Mouse (Mus musculus) neural tube, embryonic 13.5 days (tissue): Measurements from ENCODE around the gene Ank3. TPM values are rescaled to one million over a fixed set of nuclear protein-coding genes. Genes with fewer than 3 reads are reported as not detected.

ENCODE experiments used
- ATAC-seq: fragments of 200-750 bp; cut with Nextera tagmentation; 2 replicates; pipeline ENCODE4 v1.8.0; 2017; ENCODE audit warnings: low read depth, mild to moderate bottlenecking, moderate TSS enrichment, moderate library complexity
- H3K27ac ChIP-seq: fragments of 300-500 bp; sonication (generic); replicated peaks from 2 replicates; pipeline ENCODE4 v1.5.1; 2015; ENCODE audit warnings: moderate library complexity, mild to moderate bottlenecking, inconsistent platforms
- H3K27me3 ChIP-seq: fragments of 300-500 bp; sonication (generic); 2 replicates; pipeline ENCODE4 v1.6.1; 2015; ENCODE audit warnings: mild to moderate bottlenecking, inconsistent platforms
- H3K36me3 ChIP-seq: fragments of 300-500 bp; sonication (generic); 2 replicates; pipeline ENCODE4 v1.6.1; 2015; ENCODE audit warnings: mild to moderate bottlenecking, inconsistent platforms
- H3K4me1 ChIP-seq: fragments of 300-500 bp; sonication (generic); replicated peaks from 2 replicates; pipeline ENCODE4 v1.6.1; 2015; ENCODE audit warnings: inconsistent platforms
- H3K4me2 ChIP-seq: fragments of 300-500 bp; sonication (generic); 2 replicates; pipeline ENCODE4 v1.6.1; 2015; ENCODE audit warnings: inconsistent platforms, mild to moderate bottlenecking, moderate library complexity
- H3K4me3 ChIP-seq: fragments of 300-500 bp; sonication (generic); 2 replicates; pipeline ENCODE4 v1.5.1; 2015; ENCODE audit warnings: mild to moderate bottlenecking, inconsistent platforms
- H3K9ac ChIP-seq: fragments of 300-500 bp; sonication (generic); 2 replicates; pipeline ENCODE4 v1.6.1; 2015; ENCODE audit warnings: moderate library complexity, mild to moderate bottlenecking, inconsistent platforms
- H3K9me3 ChIP-seq: fragments of 300-500 bp; sonication (generic); 2 replicates; pipeline ENCODE4 v1.6.1; 2016; ENCODE audit warnings: inconsistent platforms
- WGBS: fragments of 180-500 bp; shearing (Covaris S2); methylation state at CpG from one replicate; pipeline ENCODE4 v1.1.7; 2015; 5-methylcytosine and 5-hydroxymethylcytosine counted together
- polyA plus RNA-seq: library from polyadenylated mRNA; unstranded; fragments of >200 nt; fragmentation: Nextera tagmentation; extraction: Ambion mirVana; gene quantifications from 2 replicates; pipeline ENCODE4 v1.2.1, GENCODE M21; 2015

Gene Ank3
- polyA plus RNA-seq, 1 experiment from 2014 or later = 104 TPM

GRCm38 (mm10) chr10:69640617-69641016, 242.0 kb downstream of the Ank3 start:
- no peak overlapping the region for H3K4me2 ChIP-seq
- no peaks in the 10 kb centered on the region for H3K36me3 ChIP-seq
- no peaks in the 10 kb centered on the region for H3K9me3 ChIP-seq
- no peak overlapping the region for H3K9ac ChIP-seq
- no peak for ATAC-seq
- WGBS = 68% methylated on average over 4 of the region's 4 CpGs
- no peak overlapping the region for H3K27ac ChIP-seq
- H3K4me1 ChIP-seq = peaks cover 50% of the 10 kb centered on the region
- H3K27me3 ChIP-seq = no peaks in the 10 kb centered on the region
- H3K4me3 ChIP-seq = no peak overlapping the region

GRCm38 (mm10) chr10:69643481-69643880, 244.9 kb downstream of the Ank3 start:
- no peak overlapping the region for H3K4me2 ChIP-seq
- peaks cover 27% of the 10 kb centered on the region for H3K4me1 ChIP-seq
- H3K27ac ChIP-seq = peak overlapping the region; percentile 24; the same call in 1 of the 2 replicates
- 67% methylated on average over 3 of the region's 3 CpGs for WGBS
- H3K9me3 ChIP-seq = no peaks in the 10 kb centered on the region
- H3K27me3 ChIP-seq = no peaks in the 10 kb centered on the region
- no peaks in the 10 kb centered on the region for H3K36me3 ChIP-seq
- no peak overlapping the region for H3K4me3 ChIP-seq
- ATAC-seq = no peak
- H3K9ac ChIP-seq = no peak overlapping the region

DNA sequence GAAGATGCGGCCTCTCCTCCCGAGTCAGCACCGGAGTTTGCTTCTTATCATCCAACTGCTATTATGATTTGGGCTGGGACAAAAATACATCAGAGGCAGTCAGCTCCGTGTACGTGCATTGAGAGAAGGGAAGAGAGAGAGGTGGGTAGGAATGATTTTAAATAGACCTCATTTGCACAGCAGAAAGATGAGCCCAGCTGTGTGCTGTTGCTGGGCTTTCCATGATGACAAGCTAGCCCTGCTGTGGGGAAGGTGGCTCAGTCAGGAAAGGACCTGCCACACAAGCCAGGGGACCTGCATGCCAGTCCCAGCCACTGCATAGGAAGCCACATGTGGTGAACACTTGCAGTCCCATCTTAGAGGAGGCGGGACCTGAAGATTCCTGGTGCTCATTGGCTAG, 245.4 kb downstream of the Ank3 start:
- Histone ChIP-seq H3K27ac (0 out of 2 replicates have a peak overlapping the region, but pooled peaks have one; percentile 24), H3K27me3 (no peaks in the 10 kb centered on the region), H3K36me3 (no peaks in the 10 kb centered on the region), H3K9ac (no peak overlapping the region), H3K9me3 (no peaks in the 10 kb centered on the region), H3K4me1 (peaks cover 26% of the 10 kb centered on the region), H3K4me2 (no peak overlapping the region), H3K4me3 (no peak overlapping the region)
- no peak for ATAC-seq
- 81% methylated on average over 6 of the region's 6 CpGs for WGBS

- 88% methylated on average over 5 of the region's 5 CpGs for WGBS
Observed at GRCm38 (mm10) chr10:69645311-69645802, 246.8 kb downstream of the Ank3 start.

DNA sequence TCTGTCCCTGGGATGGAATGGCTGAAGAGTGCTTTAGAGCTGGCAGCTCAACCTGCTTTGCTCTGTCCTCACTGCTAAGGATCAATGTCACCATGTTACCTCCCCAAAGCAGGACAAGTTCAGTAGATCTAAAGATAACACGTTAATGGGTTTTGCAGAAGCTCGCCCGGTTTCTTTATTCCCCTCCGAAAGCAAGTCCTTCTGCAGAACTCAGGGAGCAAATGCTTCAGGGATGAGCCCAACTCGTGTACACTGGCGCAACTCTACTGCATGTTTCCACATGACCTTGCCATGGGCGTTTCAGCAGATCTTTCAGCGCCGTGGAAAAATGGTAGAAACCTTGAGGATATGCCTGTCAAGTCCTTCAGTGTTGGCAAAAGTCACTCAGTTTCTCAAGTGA, 247.4 kb downstream of the Ank3 start:
- H3K36me3 ChIP-seq = no peaks in the 10 kb centered on the region
- no peak overlapping the region for H3K4me3 ChIP-seq
- no peak overlapping the region for H3K9ac ChIP-seq
- H3K4me1 ChIP-seq = peaks cover 39% of the 10 kb centered on the region
- no peak for ATAC-seq
- H3K27ac ChIP-seq = no peak overlapping the region
- H3K27me3 ChIP-seq = no peaks in the 10 kb centered on the region
- H3K4me2 ChIP-seq = no peak overlapping the region
- no peaks in the 10 kb centered on the region for H3K9me3 ChIP-seq
- WGBS = 94% methylated on average over 9 of the region's 9 CpGs

More at GRCm38 (mm10) chr10:69645311-69645802, 246.8 kb downstream of the Ank3 start:
- H3K4me1 ChIP-seq = peaks cover 37% of the 10 kb centered on the region
- no peak overlapping the region for H3K4me3 ChIP-seq
- no peak overlapping the region for H3K9ac ChIP-seq
- H3K9me3 ChIP-seq = no peaks in the 10 kb centered on the region
- H3K4me2 ChIP-seq = no peak overlapping the region
- H3K27ac ChIP-seq = no peak overlapping the region
- no peaks in the 10 kb centered on the region for H3K36me3 ChIP-seq
- H3K27me3 ChIP-seq = no peaks in the 10 kb centered on the region
- ATAC-seq = no peak

DNA sequence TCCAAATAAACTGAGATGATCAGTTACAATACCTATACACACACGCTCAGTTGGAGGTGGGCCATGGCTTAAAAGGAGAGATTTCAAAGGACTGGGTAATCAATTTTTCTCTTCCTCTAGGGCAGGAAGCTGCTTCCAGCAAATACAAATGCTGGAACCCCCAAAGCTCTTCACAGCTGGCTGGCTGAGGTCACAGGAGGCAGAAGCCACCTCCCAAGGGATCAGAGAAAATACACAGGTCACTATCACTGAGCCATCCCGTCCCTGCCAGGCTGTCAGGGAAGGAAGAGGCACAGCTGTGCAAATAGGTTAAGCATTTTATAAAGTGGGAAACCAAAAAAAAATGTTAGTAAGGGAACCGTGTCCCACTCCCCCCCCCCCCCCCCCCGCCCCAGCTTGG, 251.5 kb downstream of the Ank3 start:
- H3K27me3 ChIP-seq = no peaks in the 10 kb centered on the region
- H3K27ac ChIP-seq = peak overlapping the region; percentile 56
- no peaks in the 10 kb centered on the region for H3K9me3 ChIP-seq
- WGBS = 41% methylated on average over 4 of the region's 4 CpGs
- no peak overlapping the region for H3K4me2 ChIP-seq
- no peak for ATAC-seq
- no peak overlapping the region for H3K4me3 ChIP-seq
- peaks cover 61% of the 10 kb centered on the region for H3K4me1 ChIP-seq
- no peaks in the 10 kb centered on the region for H3K36me3 ChIP-seq
- H3K9ac ChIP-seq = no peak overlapping the region

DNA sequence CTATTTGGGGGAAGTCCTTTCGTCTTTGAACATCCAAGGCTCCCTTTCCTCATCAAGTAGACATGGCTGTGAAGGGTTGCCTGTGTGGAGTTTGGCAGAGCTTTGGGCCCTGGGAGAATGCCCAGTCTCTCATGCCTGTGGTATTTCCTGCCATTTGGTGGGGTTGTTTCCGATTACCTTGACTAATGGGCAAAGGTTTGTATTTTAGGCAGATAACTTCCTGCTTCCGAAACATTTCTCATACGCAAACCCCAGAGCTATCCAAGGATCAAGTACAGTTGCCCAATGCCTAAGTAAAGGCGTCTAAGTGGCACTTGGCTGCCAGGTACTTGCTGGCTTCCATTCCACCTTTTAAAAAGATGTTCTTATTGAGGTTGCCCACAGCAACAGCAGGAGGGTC, 254.1 kb downstream of the Ank3 start:
- 0 out of 2 replicates have a peak overlapping the region, but pooled peaks have one; percentile 1 for H3K9ac ChIP-seq
- H3K27ac ChIP-seq = no peak overlapping the region
- H3K4me2 ChIP-seq = no peak overlapping the region
- H3K27me3 ChIP-seq = no peaks in the 10 kb centered on the region
- ATAC-seq = no peak
- H3K4me1 ChIP-seq = peaks cover 76% of the 10 kb centered on the region
- no peaks in the 10 kb centered on the region for H3K36me3 ChIP-seq
- 82% methylated on average over 5 of the region's 5 CpGs for WGBS
- H3K4me3 ChIP-seq = no peak overlapping the region
- no peaks in the 10 kb centered on the region for H3K9me3 ChIP-seq

DNA sequence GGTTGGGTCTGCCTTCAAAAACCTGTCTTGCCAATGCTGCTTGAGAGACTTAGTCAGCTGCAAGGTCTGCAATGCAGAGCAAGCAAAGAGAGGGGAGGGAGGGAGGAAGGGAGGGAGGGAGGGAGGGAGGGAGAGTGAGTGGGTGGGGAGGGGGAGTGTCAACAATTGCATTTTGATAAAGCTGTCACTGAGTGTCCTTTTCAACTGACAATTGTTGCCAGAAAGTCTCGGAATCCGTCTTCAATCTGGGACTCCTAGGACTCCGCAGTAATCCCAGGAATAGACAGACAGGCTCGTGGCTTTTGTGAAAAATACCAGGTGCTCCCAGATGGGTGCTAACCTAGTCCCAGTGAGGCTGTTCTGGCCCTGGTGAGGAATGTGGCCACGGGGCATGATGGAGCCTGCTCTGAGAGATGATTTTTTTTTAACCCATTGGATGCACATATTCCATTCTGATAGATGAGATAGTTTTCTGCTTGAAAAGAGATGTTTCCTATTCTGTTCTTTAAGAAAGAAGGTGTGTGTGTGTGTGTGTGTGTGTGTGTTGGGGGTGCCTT, 254.6 kb downstream of the Ank3 start:
- H3K4me2 ChIP-seq = no peak overlapping the region
- WGBS = 31% methylated on average over 5 of the region's 5 CpGs
- no peaks in the 10 kb centered on the region for H3K36me3 ChIP-seq
- H3K4me1 ChIP-seq = peaks cover 76% of the 10 kb centered on the region
- H3K27ac ChIP-seq = no peak overlapping the region
- H3K9ac ChIP-seq = 0 out of 2 replicates have a peak overlapping the region, but pooled peaks have one; percentile 1
- no peaks in the 10 kb centered on the region for H3K27me3 ChIP-seq
- no peaks in the 10 kb centered on the region for H3K9me3 ChIP-seq
- no peak for ATAC-seq
- H3K4me3 ChIP-seq = no peak overlapping the region

- Histone ChIP-seq H3K9me3 (no peaks in the 10 kb centered on the region), H3K9ac (no peak overlapping the region), H3K4me1 (peaks cover 69% of the 10 kb centered on the region), H3K36me3 (no peaks in the 10 kb centered on the region), H3K27me3 (no peaks in the 10 kb centered on the region), H3K27ac (0 out of 2 replicates have a peak overlapping the region, but pooled peaks have one; percentile 28), H3K4me2 (no peak overlapping the region), H3K4me3 (no peak overlapping the region)
- ATAC-seq = no peak
- 94% methylated on average over 2 of the region's 2 CpGs for WGBS
Observed at GRCm38 (mm10) chr10:69654176-69654575, 255.6 kb downstream of the Ank3 start.

DNA sequence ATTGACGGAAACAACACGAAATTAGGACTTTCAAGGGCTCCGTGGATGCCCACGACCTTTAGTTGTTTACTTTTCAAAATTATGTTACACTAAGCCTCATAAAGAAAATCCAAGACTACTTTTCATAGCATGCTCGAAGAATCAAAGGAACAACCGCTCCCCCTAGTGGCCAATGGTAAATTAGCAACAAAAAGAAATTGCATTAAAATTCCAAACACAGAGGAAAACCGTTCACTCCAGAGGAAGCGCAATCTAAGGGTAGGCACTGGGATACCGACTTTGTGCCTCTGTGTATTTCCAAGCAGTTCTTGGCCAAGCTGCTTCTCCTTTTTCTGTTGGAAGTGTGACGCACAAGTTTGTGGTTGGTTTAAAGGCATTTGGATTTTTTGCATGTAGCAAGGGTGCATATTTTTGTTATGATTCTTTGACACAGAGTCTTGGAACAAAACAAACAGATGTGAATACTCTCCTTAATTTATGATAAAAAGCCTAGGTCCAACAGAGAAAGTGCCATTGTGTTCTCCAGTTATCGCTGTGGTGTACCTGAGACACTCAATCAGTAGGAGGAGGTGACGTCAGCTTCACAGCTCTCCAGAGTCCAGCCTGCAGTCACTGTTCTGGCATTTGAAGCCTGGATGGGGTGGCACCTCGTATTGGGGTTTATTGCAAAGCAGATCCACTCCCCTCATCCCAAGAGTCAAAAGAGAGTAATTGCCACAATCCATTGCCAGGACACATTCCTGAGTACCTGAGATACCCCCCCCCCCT, 256.5 kb downstream of the Ank3 start:
- no peaks in the 10 kb centered on the region for H3K9me3 ChIP-seq
- H3K4me3 ChIP-seq = no peak overlapping the region
- peak; percentile 24; the same call in 1 of the 2 replicates for ATAC-seq
- H3K9ac ChIP-seq = peak overlapping the region; percentile 41; the same call in 1 of the 2 replicates
- H3K36me3 ChIP-seq = no peaks in the 10 kb centered on the region
- peak overlapping the region; percentile 25; the same call in 1 of the 2 replicates for H3K4me2 ChIP-seq
- H3K27me3 ChIP-seq = no peaks in the 10 kb centered on the region
- peaks cover 66% of the 10 kb centered on the region for H3K4me1 ChIP-seq
- 18% methylated on average over 13 of the region's 13 CpGs for WGBS
- no peak overlapping the region for H3K27ac ChIP-seq

DNA sequence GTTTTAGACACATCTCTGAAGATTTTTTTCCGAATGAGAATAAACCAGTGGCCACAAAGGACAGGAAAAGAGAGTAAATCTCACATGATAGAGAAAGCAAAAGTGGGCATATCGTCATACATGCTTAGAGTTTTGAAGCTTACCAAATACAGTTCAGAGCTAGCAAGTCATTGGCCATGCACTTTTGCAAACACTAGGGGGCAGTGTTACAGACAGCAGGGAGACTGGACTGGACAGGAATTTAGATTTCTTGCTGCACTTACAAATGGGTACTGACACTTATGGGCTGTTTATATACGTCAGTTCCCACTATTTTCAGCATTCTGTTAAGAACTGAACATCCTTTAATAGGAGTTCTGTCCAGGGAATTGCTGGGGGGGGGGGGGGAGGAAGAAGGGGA, 257.7 kb downstream of the Ank3 start:
- Histone ChIP-seq H3K4me1 (peaks cover 58% of the 10 kb centered on the region), H3K4me2 (no peak overlapping the region), H3K9me3 (no peaks in the 10 kb centered on the region), H3K4me3 (no peak overlapping the region), H3K27ac (0 out of 2 replicates have a peak overlapping the region, but pooled peaks have one; percentile 7), H3K27me3 (no peaks in the 10 kb centered on the region), H3K36me3 (no peaks in the 10 kb centered on the region), H3K9ac (no peak overlapping the region)
- 18% methylated on average over 3 of the region's 3 CpGs for WGBS
- ATAC-seq = no peak; the same call in 1 of the 2 replicates

DNA sequence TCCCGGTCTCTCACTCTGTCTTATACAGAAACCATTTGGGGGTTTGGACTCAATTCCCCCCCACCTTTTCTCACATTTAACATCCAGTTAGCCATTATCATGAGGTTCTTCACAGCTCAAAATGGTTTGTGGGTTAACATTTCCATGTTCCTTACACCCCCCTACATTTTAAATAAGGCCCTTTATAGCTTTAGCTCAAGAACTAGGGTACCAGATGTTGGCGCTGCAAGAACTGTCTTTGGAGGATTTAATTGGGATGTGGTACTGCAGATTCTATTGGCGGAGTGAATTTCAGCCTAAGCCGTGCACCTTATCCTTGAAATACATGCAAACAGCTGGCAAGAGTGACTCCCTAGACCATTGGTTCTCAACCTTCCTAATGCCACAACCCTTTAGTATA, 261.2 kb downstream of the Ank3 start:
- no peak overlapping the region for H3K27ac ChIP-seq
- no peak overlapping the region for H3K4me2 ChIP-seq
- H3K36me3 ChIP-seq = no peaks in the 10 kb centered on the region
- H3K27me3 ChIP-seq = no peaks in the 10 kb centered on the region
- no peak overlapping the region for H3K9ac ChIP-seq
- H3K4me1 ChIP-seq = peaks cover 34% of the 10 kb centered on the region
- ATAC-seq = no peak
- H3K4me3 ChIP-seq = no peak overlapping the region
- WGBS = 86% methylated on average over 4 of the region's 4 CpGs
- H3K9me3 ChIP-seq = no peaks in the 10 kb centered on the region
